Mouse (Mus musculus) megakaryocyte progenitor cell, adult 5-6 weeks (primary cell): ENCODE measurements at regions not wholly inside any gene's neighbourhood (a gene's known extent, or its start where the extent isn't known, plus 50 kb on each side); places are given as distances from the start of the nearest gene placed in this dataset.

ENCODE experiments used
- ATAC-seq: replicated peaks from 2 replicates; pipeline ENCODE4 v1.8.0; 2016; ENCODE audit warnings: mild to moderate bottlenecking, moderate TSS enrichment, inconsistent platforms; ENCODE audit not compliant: poor library complexity

- no peak for ATAC-seq
Observed at GRCm38 (mm10) chr4:142866341-142866740, 346.5 kb downstream of the Prdm2 start.

GRCm38 (mm10) chr4:142865593-142865992, 347.2 kb downstream of the Prdm2 start:
- no peak for ATAC-seq

- no peak for ATAC-seq
Observed at GRCm38 (mm10) chr4:142863939-142864338, 348.9 kb downstream of the Prdm2 start.

- ATAC-seq, result no peak
Observed at GRCm38 (mm10) chr4:142860441-142860840, 352.4 kb downstream of the Prdm2 start.

- no peak for ATAC-seq
Observed at GRCm38 (mm10) chr4:142856626-142857025, 356.2 kb downstream of the Prdm2 start.

GRCm38 (mm10) chr4:142855635-142856034, 357.2 kb downstream of the Prdm2 start:
- no peak for ATAC-seq

GRCm38 (mm10) chr4:142853924-142854323, 358.9 kb downstream of the Prdm2 start:
- ATAC-seq, result no peak

GRCm38 (mm10) chr4:142845066-142845696, 367.6 kb downstream of the Prdm2 start:
- ATAC-seq, result no peak

GRCm38 (mm10) chr4:142839540-142839939, 373.3 kb downstream of the Prdm2 start:
- ATAC-seq, result no peak

GRCm38 (mm10) chr4:142838363-142838964, 374.3 kb downstream of the Prdm2 start:
- ATAC-seq, result no peak

- no peak for ATAC-seq
Observed at GRCm38 (mm10) chr4:142837636-142838035, 375.2 kb downstream of the Prdm2 start.

- no peak for ATAC-seq
Observed at GRCm38 (mm10) chr4:142829711-142830110, 383.1 kb downstream of the Prdm2 start.

GRCm38 (mm10) chr4:142828969-142829368, 383.8 kb downstream of the Prdm2 start:
- ATAC-seq, result no peak

GRCm38 (mm10) chr4:142826250-142826893, 386.4 kb downstream of the Prdm2 start:
- ATAC-seq, result no peak

GRCm38 (mm10) chr4:142825786-142826185, 387.0 kb downstream of the Prdm2 start:
- ATAC-seq, result no peak

- no peak for ATAC-seq
Observed at GRCm38 (mm10) chr4:142818440-142818839, 394.4 kb downstream of the Prdm2 start.

GRCm38 (mm10) chr4:142816986-142817385, 395.8 kb downstream of the Prdm2 start:
- no peak for ATAC-seq

GRCm38 (mm10) chr4:142803819-142804218, 409.0 kb downstream of the Prdm2 start:
- no peak for ATAC-seq

GRCm38 (mm10) chr4:142799291-142799690, 413.5 kb downstream of the Prdm2 start:
- no peak for ATAC-seq

- ATAC-seq, result no peak
Observed at GRCm38 (mm10) chr4:142798834-142799233, 414.0 kb downstream of the Prdm2 start.

- no peak for ATAC-seq
Observed at GRCm38 (mm10) chr4:142792606-142792970, 420.2 kb downstream of the Prdm2 start.

- ATAC-seq, result no peak
Observed at GRCm38 (mm10) chr4:142791823-142792605, 420.8 kb downstream of the Prdm2 start.
